Mouse (Mus musculus) testis, adult 2 months (tissue): Measurements from ENCODE around the gene Acot9. TPM values are rescaled to one million over a fixed set of nuclear protein-coding genes. Genes with fewer than 3 reads are reported as not detected.

ENCODE experiments used
- H3K27ac ChIP-seq: fragments of 200-500 bp; 2 replicates; pipeline ENCODE4 v1.5.1; 2012; ENCODE audit warnings: low read depth, low read length; ENCODE audit not compliant: control insufficient read depth, insufficient read depth
- H3K27me3 ChIP-seq: fragments of 200-500 bp; 2 replicates; pipeline ENCODE4 v1.6.1; 2012; ENCODE audit warnings: mild to moderate bottlenecking, low read length, moderate library complexity; ENCODE audit not compliant: control insufficient read depth, insufficient read depth
- H3K36me3 ChIP-seq: fragments of 200-500 bp; 2 replicates; pipeline ENCODE4 v1.6.1; 2012; ENCODE audit warnings: mild to moderate bottlenecking, low read length; ENCODE audit not compliant: control insufficient read depth, insufficient read depth
- H3K4me1 ChIP-seq: fragments of 200-500 bp; 2 replicates; pipeline ENCODE4 v1.6.1; 2012; ENCODE audit warnings: low read length; ENCODE audit not compliant: control insufficient read depth, insufficient read depth
- H3K4me3 ChIP-seq: fragments of 200-500 bp; 2 replicates; pipeline ENCODE4 v1.5.1; 2012; ENCODE audit warnings: low read depth, mild to moderate bottlenecking, low read length, moderate library complexity, mixed read lengths; ENCODE audit not compliant: control insufficient read depth
- CTCF ChIP-seq: fragments of 200-500 bp; IDR thresholded peaks from 2 replicates; pipeline ENCODE4 v1.5.1; 2012; ENCODE audit warnings: low read depth, mild to moderate bottlenecking, inconsistent platforms, low read length, moderate library complexity; ENCODE audit not compliant: control insufficient read depth, insufficient read depth, insufficient replicate concordance
- POLR2A ChIP-seq: fragments of 200-500 bp; IDR thresholded peaks from 2 replicates; pipeline ENCODE4 v1.6.1; 2012; ENCODE audit warnings: low read depth, mild to moderate bottlenecking, inconsistent platforms, low read length, moderate library complexity; ENCODE audit not compliant: control insufficient read depth
- polyA plus RNA-seq: library from polyadenylated mRNA; depleted of rRNA; stranded (reverse); fragments of >200 nt; gene quantifications from 2 replicates; pipeline ENCODE4 v1.2.3, GENCODE M21; 2012; rRNA removed

Gene Acot9
- polyA plus RNA-seq, 1 experiment, result 24.4 TPM

GRCm38 (mm10) chrX:155346249-155346648 lies 84.0 kb downstream of the Acot9 start:
- H3K27me3 ChIP-seq, result no peaks in the 10 kb centered on the region
- no peak overlapping the region for H3K4me3 ChIP-seq
- no peak for TF ChIP-seq CTCF
- TF ChIP-seq POLR2A, result no peak
- H3K4me1 ChIP-seq, result no peaks in the 10 kb centered on the region
- no peaks in the 10 kb centered on the region for H3K36me3 ChIP-seq
- peak overlapping the region; percentile 39; the same call in 1 of the 2 replicates for H3K27ac ChIP-seq

Other genes with a start within 250 kb of the Acot9 start
- 0.72 and 0.77 TPM in 2 replicates for gene Magea5, start 199.3 kb upstream of the Acot9 start, polyA plus RNA-seq
- not detected in 2 replicates for gene Magea1, start 172.7 kb upstream of the Acot9 start, polyA plus RNA-seq
- 0.32 and 0.65 TPM in 2 replicates for gene Magea2, start 168.8 kb upstream of the Acot9 start, polyA plus RNA-seq
- gene Cldn34b2, start 134.0 kb upstream of the Acot9 start, polyA plus RNA-seq, result 14.5 and 24.1 TPM in 2 replicates
- gene Sat1, start 46.0 kb upstream of the Acot9 start, polyA plus RNA-seq, result 5.3 and 12.0 TPM in 2 replicates
- 133 and 179 TPM in 2 replicates for gene Prdx4, start 78.3 kb downstream of the Acot9 start, polyA plus RNA-seq